Mouse (Mus musculus) adrenal gland, adult (tissue): Measurements from ENCODE around the gene Smarcc2.
A peak's percentile ranks its signal among the peaks of the same experiment; 100 is the strongest.

ENCODE experiments used
- DNase-seq, 2 experiments: peaks; one replicate each; pipeline ENCODE4 v3.0.0; 2022 to 2023; ENCODE audit warnings: low spot score in 1 of 2; ENCODE audit not compliant: inconsistent age in 2 of 2

The Smarcc2 gene

DNA sequence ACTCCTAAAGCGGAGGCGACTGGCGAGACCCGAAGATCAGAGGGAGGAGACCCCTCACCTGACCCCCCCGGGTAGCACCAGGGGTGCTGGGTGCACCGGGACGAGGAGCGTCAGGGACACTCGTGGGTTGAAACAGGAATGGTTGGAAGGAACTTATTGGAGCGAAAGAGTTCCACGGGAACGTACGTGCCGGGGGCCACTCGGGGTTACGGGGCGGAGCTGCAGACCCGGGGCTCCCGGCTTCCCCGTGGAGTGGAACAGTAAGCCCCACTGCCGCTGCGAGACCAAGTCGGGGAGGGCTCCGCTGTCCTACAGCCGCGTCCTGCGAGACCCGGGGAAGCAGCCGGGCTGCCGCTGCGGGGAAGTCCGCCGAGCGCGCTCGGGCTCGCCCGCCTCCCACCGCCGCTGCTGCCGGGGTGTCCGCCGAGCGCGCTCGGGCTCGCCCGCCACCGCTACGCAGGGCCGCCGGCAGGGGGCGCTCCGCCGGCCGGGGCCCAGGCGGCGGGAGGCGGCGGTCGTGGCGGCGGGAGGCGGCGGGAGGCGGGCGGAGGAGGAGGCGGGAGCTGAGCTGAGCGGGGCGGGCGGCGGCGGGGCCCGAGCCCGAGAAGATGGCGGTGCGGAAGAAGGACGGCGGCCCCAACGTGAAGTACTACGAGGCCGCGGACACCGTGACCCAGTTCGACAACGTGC is at the start of gene Smarcc2:
TSS of gene Smarcc2 (plus strand) at position 530 of the 690 bp plus-strand sequence.
- DNase-seq: peak; percentile 91 to 95

DNA sequence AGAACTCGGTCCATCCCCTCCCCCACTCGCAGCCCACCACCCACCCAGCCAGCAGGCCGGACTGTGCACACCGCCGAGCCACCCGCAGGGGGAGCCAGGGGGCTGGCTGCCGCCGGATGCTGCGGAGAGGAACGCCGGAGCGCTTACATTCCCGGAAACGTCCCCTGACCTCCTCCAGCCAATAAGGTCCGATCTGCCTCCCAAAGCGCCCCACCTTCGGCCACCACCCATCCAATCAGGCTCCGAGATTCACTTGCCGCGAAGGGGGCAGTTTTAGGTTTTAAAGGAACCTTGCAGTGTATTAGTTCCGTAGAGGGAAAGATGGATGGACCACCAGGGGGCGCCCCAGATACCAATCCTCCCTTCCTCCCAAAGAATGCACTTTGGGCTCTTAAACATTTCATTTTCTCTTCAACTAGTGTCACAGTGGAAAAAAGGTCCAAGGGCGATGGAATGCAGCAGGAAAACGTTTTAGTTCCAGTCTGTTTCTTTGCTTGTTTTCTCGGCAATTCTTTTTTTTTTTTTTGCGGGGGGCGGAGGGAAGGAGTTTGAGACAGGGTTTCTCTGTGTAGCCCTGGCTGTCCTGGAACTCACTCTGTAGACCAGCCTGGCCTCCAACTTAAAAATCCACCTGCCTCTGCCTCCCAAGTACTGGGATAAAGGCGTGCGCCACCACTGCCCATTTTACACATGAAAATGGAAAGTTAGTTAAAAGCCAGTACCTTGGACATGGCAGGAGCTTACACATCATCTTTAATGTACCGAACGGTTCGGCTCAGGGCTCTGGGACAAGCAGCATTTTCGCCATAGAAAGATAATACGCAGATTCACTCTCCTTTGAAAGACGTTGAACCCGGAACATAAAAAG is 49.1 kb upstream of the Smarcc2 start:
- DNase-seq: peak; percentile 98 to 99

DNA sequence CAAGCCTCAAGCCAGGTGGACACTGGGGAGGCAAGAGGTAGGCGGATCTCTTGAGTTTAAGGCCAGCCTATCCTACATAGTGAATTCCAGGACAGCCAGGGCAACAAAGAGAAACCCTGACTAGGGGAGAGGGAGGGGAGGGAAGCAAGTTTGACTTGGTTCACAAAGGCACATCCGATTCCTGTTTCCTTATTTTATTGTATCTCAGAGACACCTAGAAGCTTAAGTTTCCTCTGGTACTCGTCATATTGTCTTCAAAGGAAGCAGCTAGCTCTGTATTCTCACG is 48.5 kb upstream of the Smarcc2 start:
- DNase-seq: peak in 1 of 2 experiments; percentile 57

DNA sequence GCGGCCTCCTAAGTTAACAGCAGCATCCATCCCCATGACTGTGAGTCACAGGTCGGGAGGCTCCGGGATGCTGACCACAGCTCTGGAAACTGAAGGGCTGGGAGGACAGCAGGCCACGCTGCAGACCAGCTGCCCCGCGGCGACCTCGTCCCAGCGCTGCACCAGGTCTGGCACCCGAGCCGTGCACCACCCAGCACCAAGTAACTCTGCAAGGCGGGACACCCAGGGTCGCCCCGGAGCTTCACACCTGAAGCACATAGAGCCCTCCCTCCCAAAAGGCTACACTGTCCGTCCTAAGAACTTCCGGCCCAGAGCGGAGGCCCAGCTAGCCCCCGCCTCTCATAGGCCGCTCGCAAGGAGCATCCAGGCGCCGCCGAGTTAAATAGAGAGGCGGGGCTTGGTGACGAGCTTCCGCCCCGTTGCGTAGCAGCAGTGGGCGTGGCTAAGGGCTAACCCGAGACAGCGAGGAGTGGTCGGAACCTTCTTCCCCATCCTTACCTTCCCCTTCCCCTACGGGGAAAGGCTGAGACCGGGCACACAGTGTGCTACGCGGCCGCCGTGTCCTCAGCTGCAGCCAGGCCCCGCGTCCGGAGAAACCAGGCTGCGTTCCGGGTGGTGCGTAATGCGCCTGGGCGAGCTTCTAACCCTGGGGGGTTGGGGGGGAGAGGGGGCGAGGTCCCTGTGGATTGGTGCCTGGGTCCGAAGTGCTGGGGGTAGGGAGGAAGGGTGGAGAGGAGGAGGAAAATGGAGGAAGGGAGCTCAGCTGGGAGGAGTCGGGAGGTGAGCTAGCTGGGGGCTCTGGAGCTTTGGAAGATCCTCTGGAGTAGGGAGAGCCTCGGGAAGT is 47.6 kb upstream of the Smarcc2 start, which contains the start of the genes Nabp2 and Rnf41:
TSS of gene Nabp2 (minus strand) at position 282 of the 844 bp plus-strand sequence.
TSS of gene Rnf41 (plus strand) at position 447 of the 844 bp plus-strand sequence.
- DNase-seq: peak; percentile 98 to 99

DNA sequence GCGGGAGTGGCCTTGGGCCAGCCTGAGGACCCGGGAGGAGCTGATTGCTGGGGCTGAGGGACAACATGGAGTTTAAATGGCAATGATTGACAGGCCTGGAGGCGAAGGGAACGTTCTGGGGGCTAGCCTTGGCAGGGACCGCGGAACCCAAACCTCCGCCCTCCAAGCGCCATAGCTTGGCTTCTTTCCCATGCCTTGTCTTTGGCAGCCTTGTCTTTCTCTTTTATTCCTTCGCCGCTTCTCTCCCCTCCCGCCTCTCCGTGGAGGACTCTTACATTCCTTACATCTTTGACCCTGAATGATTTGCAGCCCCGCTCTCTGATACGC is 47.0 kb upstream of the Smarcc2 start:
- DNase-seq: no peak

DNA sequence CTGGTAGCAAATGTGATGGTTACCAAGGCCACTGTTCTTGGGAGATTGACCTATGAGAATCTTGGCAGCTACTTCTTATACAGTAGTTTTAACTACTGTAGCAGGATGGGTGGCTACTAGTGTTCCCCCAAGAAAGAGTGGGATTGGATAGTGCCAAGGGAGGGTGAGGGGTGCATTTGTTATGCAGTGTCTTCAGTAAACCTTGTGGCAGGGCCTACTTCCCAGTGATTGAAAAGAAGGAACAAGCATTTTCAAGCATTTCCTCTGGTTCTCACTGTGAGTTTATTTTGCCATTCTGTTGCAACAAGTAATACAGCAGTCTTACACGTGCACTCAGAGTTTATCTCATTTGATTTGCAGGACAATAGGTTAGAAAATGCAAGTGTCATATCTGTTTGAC is 46.5 kb upstream of the Smarcc2 start:
- DNase-seq: no peak

DNA sequence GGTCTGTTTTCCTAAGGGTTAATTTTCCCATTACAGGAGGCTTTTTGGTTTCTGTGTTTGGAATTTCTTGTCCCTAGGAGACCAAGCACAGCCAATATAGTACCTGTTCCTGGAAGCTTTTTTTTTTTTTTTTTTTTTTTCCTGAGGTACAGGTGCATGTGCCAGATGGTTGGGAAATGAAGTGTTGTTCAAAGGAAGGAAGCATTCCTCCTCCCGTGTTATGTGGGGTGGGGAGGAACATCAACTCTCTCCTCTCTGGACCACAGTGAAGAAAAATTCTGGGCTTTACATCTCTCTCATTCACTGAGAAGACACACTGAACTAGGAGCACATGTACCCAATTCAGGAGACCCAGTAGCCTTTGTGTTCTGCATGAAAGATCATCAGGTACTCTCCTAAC is 46.0 kb upstream of the Smarcc2 start:
- DNase-seq: no peak

DNA sequence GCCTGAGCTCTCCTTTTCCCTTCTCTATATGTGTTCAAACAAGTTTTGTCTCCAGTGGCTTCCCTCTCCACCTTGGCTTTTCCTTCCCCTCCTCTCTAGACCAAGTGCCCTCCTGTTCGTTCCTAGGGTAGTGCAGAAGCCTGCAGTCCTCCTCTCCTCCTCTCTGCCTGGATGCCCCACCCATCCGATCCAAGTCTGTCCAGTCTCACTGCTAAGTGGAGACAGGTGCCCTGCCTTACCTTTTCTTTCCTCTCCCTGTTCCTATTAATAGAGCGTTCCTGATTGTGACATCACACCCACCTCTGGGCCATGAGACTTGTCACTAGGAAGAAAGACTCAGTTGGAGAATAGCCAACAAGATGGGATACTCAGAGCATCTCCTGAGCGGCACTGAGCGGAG is 44.2 kb upstream of the Smarcc2 start:
- DNase-seq: no peak

DNA sequence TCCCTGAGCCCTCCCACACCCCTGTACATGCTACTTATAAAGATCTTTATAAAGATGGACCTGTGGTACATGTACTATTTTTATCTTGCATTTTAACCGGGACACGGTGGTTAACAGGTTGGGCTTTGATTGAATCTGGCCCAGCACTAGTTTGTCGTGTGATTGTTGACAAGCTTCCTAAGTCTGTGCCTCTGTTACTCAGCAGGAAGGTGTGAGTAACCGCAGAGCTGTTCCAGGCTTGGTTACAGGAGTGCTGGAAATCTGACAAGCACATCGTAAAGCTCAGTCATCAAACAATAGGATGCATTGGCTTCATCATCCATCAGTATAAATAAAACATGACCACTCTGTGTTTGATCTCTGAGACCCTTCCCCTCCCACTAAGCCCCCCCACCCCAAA is 36.6 kb upstream of the Smarcc2 start:
- no peak for DNase-seq

DNA sequence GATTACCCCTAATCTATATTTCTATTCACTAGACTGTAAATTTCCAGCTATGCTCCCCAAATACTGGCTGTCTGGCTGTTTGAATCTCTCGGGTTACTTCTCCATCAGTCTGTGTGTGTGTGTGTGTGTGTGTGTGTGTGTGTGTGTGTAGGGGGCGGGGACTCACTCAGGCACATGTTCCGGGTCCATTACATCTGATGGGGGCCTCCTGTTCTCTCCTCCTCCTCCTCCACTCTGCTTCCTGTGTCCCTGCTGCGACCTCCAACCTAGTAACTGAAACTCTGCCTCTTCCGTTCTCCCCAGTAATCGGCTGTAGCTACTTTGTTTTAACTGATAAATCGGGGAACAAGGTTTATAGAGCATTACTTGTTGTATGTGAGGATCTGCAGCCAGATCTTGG is 34.4 kb upstream of the Smarcc2 start:
- no peak for DNase-seq

DNA sequence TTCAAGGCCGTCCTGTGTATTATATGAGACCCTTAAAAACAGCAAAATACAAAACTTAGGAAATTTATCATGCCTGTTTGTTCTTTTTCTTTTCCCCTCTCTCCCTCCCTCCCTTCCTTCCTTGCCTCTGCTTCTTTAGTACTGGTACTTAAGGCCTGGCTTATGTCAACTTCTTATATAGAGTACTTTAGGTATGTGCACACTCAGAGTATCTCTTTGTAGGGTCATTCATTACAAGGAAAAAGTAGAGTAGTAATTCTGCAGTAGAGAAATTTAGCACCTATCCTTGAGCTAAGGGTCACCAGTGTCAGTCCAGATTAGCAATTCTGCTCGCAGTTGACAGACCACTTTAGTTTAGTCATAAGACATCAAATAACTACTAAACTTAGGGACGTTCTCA is 33.8 kb upstream of the Smarcc2 start:
- DNase-seq: no peak

DNA sequence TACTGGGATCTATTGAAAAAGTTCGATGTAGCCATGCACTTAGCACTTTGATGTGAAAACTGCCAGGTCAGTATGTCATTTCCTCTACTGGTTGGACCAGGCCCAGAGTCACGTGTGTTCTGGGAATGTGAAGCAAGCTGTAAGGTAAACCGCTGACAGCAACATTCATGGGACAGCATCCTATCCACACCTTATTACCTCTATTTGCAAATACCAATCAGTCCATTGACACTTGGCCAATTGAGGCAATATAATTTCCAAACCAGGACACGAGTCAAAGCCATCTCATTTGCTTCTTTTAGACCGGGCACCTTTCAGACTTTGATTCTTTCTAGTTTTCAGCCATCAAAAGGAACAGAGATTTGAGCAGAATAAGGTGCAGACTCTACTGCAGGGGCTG is 30.0 kb upstream of the Smarcc2 start:
- no peak for DNase-seq

DNA sequence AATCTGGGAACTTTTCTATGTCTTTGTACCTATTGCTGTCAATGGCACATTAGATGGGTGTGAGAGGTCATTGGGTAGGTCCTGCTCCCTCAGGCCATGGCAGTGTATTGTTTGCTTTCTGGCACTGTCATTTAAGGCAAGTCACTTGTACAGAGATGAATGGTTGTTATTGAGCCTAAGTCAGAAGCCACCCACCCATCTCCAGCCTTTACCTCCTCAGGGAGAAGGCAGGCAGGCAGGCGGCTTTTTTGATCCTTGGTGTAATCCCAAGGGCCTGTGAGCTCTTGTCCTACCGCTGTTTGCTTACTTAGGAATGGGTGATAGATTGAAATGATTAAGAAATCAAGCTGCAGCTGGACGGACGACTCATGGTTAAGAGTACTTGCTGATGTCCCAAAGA is 29.6 kb upstream of the Smarcc2 start:
- no peak for DNase-seq

DNA sequence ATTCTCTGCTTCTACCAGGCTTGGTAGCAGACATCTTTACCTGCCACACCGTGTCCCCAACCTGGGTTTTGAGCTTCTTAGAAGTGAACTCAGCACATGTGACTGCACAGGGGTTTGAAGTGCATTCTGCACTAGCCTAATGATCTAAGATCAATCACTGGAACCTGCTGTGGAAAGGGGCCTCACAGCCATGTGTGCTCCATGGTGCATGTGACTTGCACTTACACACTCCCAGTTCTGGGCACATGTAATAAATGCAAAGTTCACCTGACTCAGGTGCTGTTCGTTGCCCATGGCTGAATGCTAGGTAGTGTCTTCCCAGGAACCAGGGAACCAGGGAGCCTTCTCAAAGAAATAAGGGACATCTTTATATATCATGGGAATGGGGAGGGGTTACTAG is 25.6 kb upstream of the Smarcc2 start:
- DNase-seq: no peak

DNA sequence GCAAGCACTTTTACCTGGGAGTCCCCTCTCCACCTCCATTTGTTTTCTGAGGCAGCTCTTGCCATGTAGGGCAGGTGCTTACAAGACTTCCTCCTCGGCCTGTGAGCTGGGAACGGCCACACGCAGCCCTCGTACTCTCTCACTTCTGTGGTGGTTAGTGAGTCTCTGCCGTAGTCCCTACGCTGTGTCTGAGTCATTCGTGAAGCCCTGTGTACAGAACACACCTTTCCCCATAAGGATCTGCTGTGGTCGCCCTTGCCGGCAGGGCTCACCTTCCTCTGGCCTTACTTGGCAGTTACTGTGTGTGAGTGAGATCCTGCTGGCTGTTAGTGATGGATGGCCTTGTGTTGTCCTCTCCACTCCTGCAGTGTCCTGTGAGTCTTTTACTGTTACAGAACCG is 24.4 kb upstream of the Smarcc2 start:
- peak in 1 of 2 experiments; percentile 30 for DNase-seq

DNA sequence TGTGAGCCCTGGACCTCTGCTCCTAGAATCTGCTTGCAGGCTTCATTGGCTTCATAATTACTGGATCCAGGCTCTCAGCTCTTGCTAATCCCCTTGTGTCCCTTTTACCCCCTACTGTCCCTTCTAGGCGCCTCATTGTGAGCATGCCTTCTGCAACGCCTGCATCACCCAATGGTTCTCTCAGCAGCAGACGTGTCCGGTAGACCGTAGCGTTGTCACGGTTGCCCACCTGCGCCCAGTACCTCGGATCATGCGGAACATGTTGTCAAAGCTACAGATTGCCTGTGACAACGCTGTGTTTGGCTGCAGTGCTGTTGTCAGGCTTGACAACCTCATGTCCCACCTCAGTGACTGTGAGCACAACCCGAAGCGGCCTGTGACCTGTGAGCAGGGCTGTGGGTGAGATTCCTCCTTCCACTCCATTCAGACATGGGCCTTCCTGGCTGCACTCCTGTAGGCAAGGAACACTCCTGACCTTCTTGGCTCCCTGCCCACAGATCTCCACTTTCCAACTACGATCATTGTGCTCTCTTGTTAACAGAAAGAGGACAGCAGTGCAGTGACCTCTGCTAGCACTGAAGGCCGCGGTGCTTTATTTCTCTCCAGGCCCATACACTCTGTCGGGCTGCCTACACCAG is 23.7 kb upstream of the Smarcc2 start:
- DNase-seq: peak; percentile 86 to 92

DNA sequence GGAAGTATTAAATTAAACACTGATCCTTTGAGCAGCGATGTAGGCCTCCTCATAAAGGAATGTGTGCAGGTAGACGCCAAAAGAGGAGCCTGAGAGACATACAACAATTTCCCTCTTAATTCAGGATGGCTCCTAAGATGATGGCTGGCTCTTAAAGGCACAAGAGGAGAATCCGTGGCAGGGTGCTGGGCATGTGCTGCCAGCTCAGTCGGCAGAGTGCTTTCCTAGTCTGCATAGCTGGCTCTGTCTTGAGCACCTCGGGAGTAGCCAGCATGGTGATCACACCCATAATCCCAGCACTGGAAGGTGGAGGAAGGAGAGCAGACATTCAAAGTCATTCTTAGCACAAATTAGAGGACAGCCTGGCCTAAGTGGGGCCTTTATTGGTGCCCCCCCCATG is 23.2 kb upstream of the Smarcc2 start:
- no peak for DNase-seq

DNA sequence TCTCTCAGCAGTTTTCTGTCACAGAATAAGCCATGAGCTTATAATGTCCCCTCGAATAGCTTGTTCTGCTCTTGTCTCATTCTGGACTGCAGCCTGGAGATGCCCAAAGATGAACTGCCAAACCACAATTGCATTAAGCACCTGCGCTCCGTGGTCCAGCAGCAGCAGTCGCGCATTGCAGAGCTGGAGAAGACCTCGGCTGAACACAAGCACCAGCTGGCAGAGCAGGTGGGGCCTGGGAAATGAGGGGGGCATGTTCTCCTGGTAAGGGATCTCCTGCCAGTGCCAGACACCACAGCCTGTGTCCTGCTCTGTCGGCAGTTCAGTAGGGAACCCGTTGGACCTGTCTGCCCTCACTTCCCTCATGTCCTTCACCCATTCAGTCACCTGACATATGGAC is 22.7 kb upstream of the Smarcc2 start:
- no peak for DNase-seq

DNA sequence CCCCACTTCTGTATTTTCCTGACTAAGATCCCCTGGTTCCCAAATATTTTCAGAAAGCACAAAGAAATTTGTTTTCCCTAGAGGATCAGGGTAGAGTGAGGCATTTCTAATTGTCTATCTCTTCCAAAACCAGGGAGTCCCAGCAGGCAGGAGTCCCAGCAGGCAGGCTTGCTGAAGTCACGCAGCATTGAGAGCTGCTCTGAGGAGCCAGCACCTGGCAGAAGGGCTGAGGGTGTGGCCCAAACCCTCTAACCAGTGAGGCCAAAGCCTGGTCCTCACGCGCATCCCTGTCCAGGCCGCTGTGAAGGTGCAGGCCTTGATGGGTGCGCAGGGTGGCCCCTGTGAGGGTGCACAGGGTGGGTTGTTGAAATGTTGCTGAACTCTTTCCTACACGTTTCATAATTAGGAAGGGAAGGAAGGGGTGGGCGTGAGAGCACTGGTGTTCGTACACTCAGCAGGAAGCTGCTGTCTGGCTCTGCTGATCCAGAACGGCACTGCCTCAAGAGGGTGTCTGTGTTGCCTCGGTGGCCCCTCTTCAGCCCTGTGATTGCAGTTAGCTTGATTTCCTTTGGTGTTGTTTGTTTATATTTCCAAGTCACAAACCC is 20.3 kb upstream of the Smarcc2 start:
- DNase-seq: peak in 1 of 2 experiments; percentile 50

DNA sequence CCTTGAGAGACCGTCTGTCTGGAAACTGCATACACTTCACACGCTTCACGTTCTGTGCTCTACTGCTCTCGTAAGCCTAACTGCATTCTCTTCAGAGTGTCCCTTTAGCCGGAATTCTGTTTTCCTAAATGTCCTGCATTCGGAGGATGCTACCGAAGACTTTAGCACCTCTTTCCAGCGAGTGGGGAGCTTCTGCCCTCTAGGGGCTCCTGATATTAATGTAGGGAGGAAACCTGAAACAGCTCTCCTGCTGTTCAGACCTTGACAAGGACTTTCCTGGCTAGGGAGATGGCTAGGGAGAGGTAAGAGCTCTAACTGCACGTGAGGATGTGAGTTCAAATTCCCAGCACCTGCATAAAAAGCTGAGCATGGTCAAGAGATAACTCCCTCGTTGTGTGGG is 18.6 kb upstream of the Smarcc2 start:
- peak; percentile 53 to 69 for DNase-seq
